Mouse (Mus musculus) intestine, embryonic 14.5 days (tissue): ENCODE measurements around the gene Glul. TPM values are rescaled to one million over a fixed set of nuclear protein-coding genes. Genes with fewer than 3 reads are reported as not detected.
"Not testable (repeated sequence)": the region's sequence is repeated elsewhere in the genome, so short reads cannot be mapped to it uniquely, and the experiment has no call there.

Source experiments
- ATAC-seq: fragments of 200-750 bp; cut with Nextera tagmentation; replicated peaks from 2 replicates; pipeline ENCODE4 v1.8.0; 2017; ENCODE audit warnings: low read depth, moderate number of reproducible peaks, moderate TSS enrichment, moderate library complexity; ENCODE audit not compliant: low FRiP score, low TSS enrichment
- DNase-seq: peaks from one replicate; pipeline ENCODE4 v3.0.0-alpha.2; 2018; ENCODE audit warnings: low spot score
- H3K27ac ChIP-seq: fragments of 300-500 bp; sonication (generic); 2 replicates; pipeline ENCODE4 v1.5.1; 2014; ENCODE audit warnings: low read depth, mild to moderate bottlenecking, control low read depth
- H3K27me3 ChIP-seq: fragments of 300-500 bp; sonication (generic); replicated peaks from 2 replicates; pipeline ENCODE4 v1.6.1; 2014; ENCODE audit warnings: low read length, control low read depth; ENCODE audit not compliant: control insufficient read depth, insufficient read depth
- H3K36me3 ChIP-seq: fragments of 300-500 bp; sonication (generic); 2 replicates; pipeline ENCODE4 v1.6.1; 2014; ENCODE audit warnings: low read length, control low read depth; ENCODE audit not compliant: control insufficient read depth, insufficient read depth
- H3K4me1 ChIP-seq: fragments of 300-500 bp; sonication (generic); replicated peaks from 2 replicates; pipeline ENCODE4 v1.6.1; 2014; ENCODE audit warnings: low read length, control low read depth, mixed read lengths; ENCODE audit not compliant: control insufficient read depth, insufficient read depth
- H3K4me2 ChIP-seq: fragments of 300-500 bp; sonication (generic); 2 replicates; pipeline ENCODE4 v1.6.1; 2014; ENCODE audit warnings: low read length
- H3K4me3 ChIP-seq: fragments of 300-500 bp; sonication (generic); 2 replicates; pipeline ENCODE4 v1.5.1; 2014; ENCODE audit warnings: low read depth, low read length, control low read depth, mixed read lengths
- H3K9ac ChIP-seq: fragments of 300-500 bp; sonication (generic); 2 replicates; pipeline ENCODE4 v1.6.1; 2014; ENCODE audit warnings: mild to moderate bottlenecking, low read length
- H3K9me3 ChIP-seq: fragments of 300-500 bp; sonication (generic); 2 replicates; pipeline ENCODE4 v1.6.1; 2016; ENCODE audit warnings: low read length, control low read depth; ENCODE audit not compliant: control insufficient read depth
- WGBS: fragments of 180-500 bp; shearing (Covaris S2); extraction: QIAGEN DNeasy Blood & Tissue Kit; methylation state at CpG from one replicate; pipeline ENCODE4 v1.1.7; 2014; 5-methylcytosine and 5-hydroxymethylcytosine counted together
- polyA plus RNA-seq: library from polyadenylated mRNA; unstranded; fragments of >200 nt; fragmentation: Nextera tagmentation; extraction: Ambion mirVana; gene quantifications from 2 replicates; pipeline ENCODE4 v1.2.1, GENCODE M21; 2014

The Glul gene
- polyA plus RNA-seq, result 91.7 and 104 TPM in 2 replicates

- Histone ChIP-seq H3K27me3 (no peaks in the 10 kb centered on the region), H3K9ac (peak within 1 kb of the TSS; percentile 78), H3K27ac (peak within 1 kb of the TSS; percentile 97), H3K4me1 (peaks cover 18% of the 10 kb centered on the region), H3K4me2 (peak within 1 kb of the TSS; percentile 82), H3K9me3 (no peaks in the 10 kb centered on the region), H3K36me3 (peaks cover 24% of the 10 kb centered on the region), H3K4me3 (peak within 1 kb of the TSS; percentile 85)
- WGBS, result under 1% methylated on average over 50 of the region's 51 CpGs
- DNase-seq, result peak; percentile 98
- peak; percentile 97 for ATAC-seq
Measured at GRCm38 (mm10) chr1:153899731-153900380, at the start of gene Glul, which contains the start of gene Teddm2. TSS of gene Glul (plus strand) at chr1:153899944. TSS of gene Teddm2 (minus strand) at chr1:153900228.

- 67% methylated on average over 7 of the region's 7 CpGs for WGBS
- not testable (repeated sequence) for ATAC-seq, H3K4me2 ChIP-seq, H3K4me1 ChIP-seq, H3K27ac ChIP-seq, DNase-seq, H3K9ac ChIP-seq, H3K9me3 ChIP-seq, H3K27me3 ChIP-seq, H3K4me3 ChIP-seq, H3K36me3 ChIP-seq
Measured at GRCm38 (mm10) chr1:153852696-153853095, 47.0 kb upstream of the Glul start.

GRCm38 (mm10) chr1:153855946-153856345, 43.8 kb upstream of the Glul start:
- 75% methylated on average over 8 of the region's 8 CpGs for WGBS

GRCm38 (mm10) chr1:153874045-153874444, 25.7 kb upstream of the Glul start, which contains the start of gene Teddm1b:
TSS of gene Teddm1b (plus strand) at chr1:153874345.
- no peak within 1 kb of the TSS for H3K9ac ChIP-seq
- no peak within 1 kb of the TSS for H3K4me2 ChIP-seq
- 80% methylated on average over 6 of the region's 6 CpGs for WGBS
- ATAC-seq (no peak), DNase-seq (no peak)
- H3K9me3 ChIP-seq, result no peaks in the 10 kb centered on the region
- no peaks in the 10 kb centered on the region for H3K27me3 ChIP-seq
- H3K4me1 ChIP-seq, result no peaks in the 10 kb centered on the region
- H3K4me3 ChIP-seq, result no peak within 1 kb of the TSS
- no peak within 1 kb of the TSS for H3K27ac ChIP-seq
- H3K36me3 ChIP-seq, result no peaks in the 10 kb centered on the region

More at GRCm38 (mm10) chr1:153855946-153856345, 43.8 kb upstream of the Glul start:
- ATAC-seq, result no peak
- H3K9ac ChIP-seq, result no peak overlapping the region
- DNase-seq, result no peak
- no peak overlapping the region for H3K4me3 ChIP-seq
- H3K27ac ChIP-seq, result no peak overlapping the region
- no peak overlapping the region for H3K4me2 ChIP-seq
- no peaks in the 10 kb centered on the region for H3K4me1 ChIP-seq
- H3K9me3 ChIP-seq, result no peaks in the 10 kb centered on the region
- H3K36me3 ChIP-seq, result no peaks in the 10 kb centered on the region
- H3K27me3 ChIP-seq, result no peaks in the 10 kb centered on the region

- not testable (repeated sequence) for H3K9ac ChIP-seq, H3K4me3 ChIP-seq, H3K4me1 ChIP-seq, H3K36me3 ChIP-seq, DNase-seq, ATAC-seq, H3K27ac ChIP-seq, H3K9me3 ChIP-seq, H3K27me3 ChIP-seq, H3K4me2 ChIP-seq
- 93% methylated on average over 17 of the region's 17 CpGs for WGBS
Measured at GRCm38 (mm10) chr1:153880391-153880790, 19.4 kb upstream of the Glul start.

- 33% methylated on average over 17 of the region's 17 CpGs for WGBS
- no peak for ATAC-seq
- H3K4me2 ChIP-seq, result no peak overlapping the region
- H3K4me1 ChIP-seq, result no peaks in the 10 kb centered on the region
- no peak overlapping the region for H3K27ac ChIP-seq
- H3K36me3 ChIP-seq, result no peaks in the 10 kb centered on the region
- DNase-seq, result no peak
- H3K4me3 ChIP-seq, result no peak overlapping the region
- no peak overlapping the region for H3K9ac ChIP-seq
- H3K9me3 ChIP-seq, result no peaks in the 10 kb centered on the region
- H3K27me3 ChIP-seq, result no peaks in the 10 kb centered on the region
Measured at GRCm38 (mm10) chr1:153886024-153886633, 13.6 kb upstream of the Glul start.

- no peaks in the 10 kb centered on the region for H3K4me1 ChIP-seq
- H3K36me3 ChIP-seq, result no peaks in the 10 kb centered on the region
- H3K27me3 ChIP-seq, result no peaks in the 10 kb centered on the region
- no peaks in the 10 kb centered on the region for H3K9me3 ChIP-seq
- DNase-seq, result no peak
- no peak for ATAC-seq
- no peak overlapping the region for H3K4me2 ChIP-seq
- H3K27ac ChIP-seq, result no peak overlapping the region
- no peak overlapping the region for H3K4me3 ChIP-seq
- WGBS, result 94% methylated on average over 10 of the region's 10 CpGs
- H3K9ac ChIP-seq, result no peak overlapping the region
Measured at GRCm38 (mm10) chr1:153890121-153890520, 9.6 kb upstream of the Glul start.

- H3K9ac ChIP-seq, result no peak within 1 kb of the TSS
- DNase-seq, result no peak
- H3K9me3 ChIP-seq, result no peaks in the 10 kb centered on the region
- no peak within 1 kb of the TSS for H3K4me3 ChIP-seq
- no peak within 1 kb of the TSS for H3K27ac ChIP-seq
- no peaks in the 10 kb centered on the region for H3K36me3 ChIP-seq
- no peak for ATAC-seq
- H3K4me2 ChIP-seq, result no peak within 1 kb of the TSS
- H3K4me1 ChIP-seq, result no peaks in the 10 kb centered on the region
- no peaks in the 10 kb centered on the region for H3K27me3 ChIP-seq
- WGBS, result 51% methylated on average over 4 of the region's 4 CpGs
Measured at GRCm38 (mm10) chr1:153891442-153891841, 8.3 kb upstream of the Glul start, which contains the start of gene Teddm1a. TSS of gene Teddm1a (plus strand) at chr1:153891742.
